Mouse (Mus musculus): ENCODE results near the gene Ndufa4l2. TPM values are rescaled to one million over a fixed set of nuclear protein-coding genes. Genes with fewer than 3 reads are reported as not detected.

Gene Ndufa4l2
- total RNA-seq, 2 experiments from 2014 or later, result 3.5 to 4.8 TPM

DNA sequence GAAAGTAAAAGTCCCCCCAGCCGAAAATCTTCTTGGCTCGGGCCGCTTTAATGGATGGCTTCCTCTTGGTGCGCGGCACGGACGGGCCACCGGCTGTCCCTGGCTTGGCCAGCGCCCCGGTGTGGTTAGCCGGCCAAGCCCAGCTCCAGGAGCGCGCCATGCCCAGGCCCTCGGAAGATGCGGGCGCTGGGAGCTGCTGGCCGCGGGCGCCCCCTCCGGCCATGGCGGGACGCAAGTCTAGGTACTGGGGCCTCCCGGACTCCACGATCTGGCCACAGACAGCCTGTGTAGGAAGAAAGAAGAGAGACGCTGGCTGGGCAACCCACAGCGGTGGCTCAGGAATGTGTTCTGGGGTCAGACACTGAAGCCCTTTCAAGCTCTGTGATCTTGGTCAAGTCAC lies 11.9 kb downstream of the Ndufa4l2 start:
- DNase-seq, result no peak

DNA sequence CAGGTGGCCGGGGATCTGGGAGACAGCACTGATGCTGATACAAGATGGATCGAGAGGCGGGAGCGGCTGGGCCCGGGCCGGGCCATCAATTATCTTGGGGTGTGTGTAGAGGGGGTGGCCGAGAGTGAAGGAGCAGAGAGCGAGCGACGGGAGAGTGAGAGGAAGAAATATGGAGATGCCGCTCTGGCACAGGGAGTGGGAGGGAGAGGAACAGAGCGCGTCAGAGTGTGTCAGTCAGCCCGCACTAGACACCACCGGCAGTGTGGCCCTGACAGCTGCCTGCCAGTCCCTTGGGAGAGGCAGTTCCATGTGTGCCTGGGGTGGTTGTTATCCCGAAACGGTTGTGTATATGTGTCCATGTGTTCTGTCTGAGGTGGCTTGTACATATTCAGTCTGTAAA lies 12.7 kb downstream of the Ndufa4l2 start:
- DNase-seq, result no peak

DNA sequence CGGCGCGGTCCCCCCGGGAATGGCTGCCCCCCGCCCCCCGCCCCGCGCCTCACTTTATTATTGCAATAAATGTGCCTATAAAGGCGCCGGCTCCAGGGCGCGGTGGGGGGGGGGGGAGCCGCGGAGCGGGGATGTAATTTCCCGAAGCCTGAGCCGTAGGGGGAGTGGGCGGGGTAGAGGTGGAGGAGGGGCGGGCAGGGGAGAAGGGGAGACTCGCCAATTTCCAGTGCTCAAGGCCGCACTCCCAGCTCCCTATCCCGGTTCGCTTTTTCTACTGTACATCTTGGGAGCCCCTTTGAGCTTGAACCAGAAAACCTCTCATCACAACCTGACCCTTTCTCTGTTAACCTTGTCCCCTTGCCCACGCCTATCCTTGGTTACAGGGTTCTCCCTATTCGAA lies 16.2 kb downstream of the Ndufa4l2 start:
- no peak for DNase-seq

DNA sequence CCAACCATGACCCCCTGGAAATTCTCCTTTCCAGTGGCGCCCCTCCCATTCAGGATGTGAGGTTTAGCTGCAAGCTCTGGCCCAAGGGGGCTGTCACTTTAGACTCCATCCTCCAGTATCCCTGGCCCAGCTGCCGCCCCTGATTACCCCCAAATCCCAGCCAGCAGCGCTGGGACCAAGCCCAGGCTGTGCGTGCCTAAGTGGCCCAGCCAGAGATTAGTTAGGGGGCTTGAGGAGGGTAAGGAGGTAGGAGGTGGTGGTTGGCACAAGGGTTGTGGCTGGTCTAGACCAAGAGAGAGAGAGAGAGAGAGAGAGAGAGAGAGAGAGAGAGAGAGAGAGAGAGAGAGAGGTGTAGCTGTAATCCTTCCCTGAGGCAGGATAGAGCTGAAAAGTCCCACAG lies 16.8 kb downstream of the Ndufa4l2 start:
- no peak for DNase-seq

DNA sequence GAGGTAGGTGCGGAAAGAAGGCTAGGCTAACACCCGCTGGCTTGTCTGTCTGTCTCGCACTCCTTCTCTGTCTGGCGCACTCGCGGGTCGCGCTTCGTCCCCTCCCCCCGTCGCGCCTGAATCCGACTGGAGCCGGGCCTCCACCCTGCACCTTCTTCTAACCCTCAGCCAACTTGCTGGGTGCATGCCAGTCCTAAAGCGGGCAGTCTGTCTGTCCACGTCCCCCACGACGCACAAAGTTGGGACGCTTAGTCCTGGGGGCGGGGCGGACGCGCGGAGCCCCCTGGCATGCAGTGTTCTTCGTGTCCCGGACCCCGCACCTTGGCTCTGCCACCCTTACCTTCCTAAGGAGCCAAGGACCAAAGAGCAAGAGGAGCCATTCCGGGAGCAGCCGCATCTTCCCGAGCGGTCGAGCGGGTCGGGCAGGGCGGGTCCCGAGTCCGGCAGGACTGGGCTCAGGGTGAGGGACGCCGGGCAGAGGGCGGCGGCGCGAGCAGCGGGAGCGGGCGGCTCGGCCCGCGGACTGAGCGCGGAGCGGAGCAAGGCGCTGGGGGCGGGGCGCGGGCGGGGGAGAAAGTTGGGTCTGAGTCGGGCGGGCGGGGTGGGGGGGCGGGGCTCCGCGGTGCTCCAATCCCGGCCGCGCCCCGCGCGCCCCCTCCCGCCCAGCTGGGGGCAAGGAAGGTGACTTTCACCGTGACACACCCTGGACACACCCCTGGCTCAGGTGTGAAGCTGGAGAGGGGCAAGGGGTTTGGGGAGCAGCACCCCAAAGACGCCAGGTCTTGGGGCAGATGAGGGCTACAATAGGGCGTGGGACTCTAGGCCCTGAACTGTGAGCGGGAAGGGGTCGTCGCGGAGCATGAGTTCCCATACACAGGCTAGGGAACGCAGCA lies 19.5 kb downstream of the Ndufa4l2 start, which contains the start of gene Nxph4:
Gene Nxph4 (minus strand): TSS at position 524 of the 893 bp plus-strand sequence.
- no peak for DNase-seq

DNA sequence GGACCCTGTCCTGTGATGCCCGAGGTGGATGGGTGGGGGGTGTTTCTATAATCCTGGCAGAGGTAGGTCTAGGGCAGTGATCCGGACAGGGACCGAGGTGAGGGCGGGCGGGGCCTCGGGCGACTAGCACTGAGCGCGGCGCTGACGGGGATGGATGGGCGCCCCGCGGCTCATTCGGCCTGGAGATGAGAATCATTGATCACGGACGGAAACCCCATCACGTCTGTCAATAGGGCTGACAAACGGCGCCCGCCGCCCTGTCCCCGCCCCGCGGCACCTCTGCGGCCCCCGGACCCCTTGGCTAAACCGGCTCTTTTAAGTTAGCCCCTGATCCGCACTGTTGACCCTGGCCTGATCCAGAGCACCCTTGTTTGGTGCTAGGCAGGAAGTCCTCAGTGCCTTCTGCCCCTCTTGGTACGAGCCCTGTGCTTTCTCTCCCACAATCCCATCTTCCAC lies 20.2 kb downstream of the Ndufa4l2 start:
- no peak for DNase-seq

DNA sequence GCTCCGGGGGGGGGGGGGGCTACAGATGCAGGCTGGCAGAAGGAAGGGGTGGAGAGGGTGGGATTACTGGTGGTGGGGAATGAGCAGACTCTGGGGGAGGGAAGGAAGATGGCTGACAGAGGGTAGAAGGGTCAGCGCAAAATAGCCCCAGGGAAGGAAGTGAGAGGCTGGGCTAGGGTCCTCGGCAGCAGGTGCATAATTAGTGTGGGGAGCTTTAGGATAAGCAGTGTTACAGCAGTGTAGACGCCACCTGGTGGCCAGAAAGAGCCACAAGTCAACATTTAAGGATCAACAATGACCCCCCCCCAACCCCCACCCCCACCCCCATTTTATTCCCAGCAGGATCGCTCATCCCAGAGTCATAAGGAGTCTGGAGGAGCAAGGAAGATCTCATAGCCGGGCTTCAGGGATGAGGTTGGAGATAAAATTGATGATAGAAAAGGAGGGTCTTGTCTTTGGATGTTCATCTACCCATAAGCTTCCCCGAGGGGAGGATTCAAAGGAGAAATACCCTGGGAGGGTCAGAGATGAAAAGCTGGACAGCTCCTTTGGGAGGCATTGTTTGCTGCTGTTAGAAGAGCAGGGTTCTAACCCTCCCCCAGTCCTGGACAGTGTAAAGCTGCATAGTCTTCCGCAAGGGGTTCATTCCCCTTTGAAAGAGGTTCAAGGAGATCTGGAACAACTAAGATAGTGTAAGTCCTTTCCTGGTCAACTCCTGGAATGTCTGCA lies 22.0 kb downstream of the Ndufa4l2 start:
- no peak for DNase-seq

DNA sequence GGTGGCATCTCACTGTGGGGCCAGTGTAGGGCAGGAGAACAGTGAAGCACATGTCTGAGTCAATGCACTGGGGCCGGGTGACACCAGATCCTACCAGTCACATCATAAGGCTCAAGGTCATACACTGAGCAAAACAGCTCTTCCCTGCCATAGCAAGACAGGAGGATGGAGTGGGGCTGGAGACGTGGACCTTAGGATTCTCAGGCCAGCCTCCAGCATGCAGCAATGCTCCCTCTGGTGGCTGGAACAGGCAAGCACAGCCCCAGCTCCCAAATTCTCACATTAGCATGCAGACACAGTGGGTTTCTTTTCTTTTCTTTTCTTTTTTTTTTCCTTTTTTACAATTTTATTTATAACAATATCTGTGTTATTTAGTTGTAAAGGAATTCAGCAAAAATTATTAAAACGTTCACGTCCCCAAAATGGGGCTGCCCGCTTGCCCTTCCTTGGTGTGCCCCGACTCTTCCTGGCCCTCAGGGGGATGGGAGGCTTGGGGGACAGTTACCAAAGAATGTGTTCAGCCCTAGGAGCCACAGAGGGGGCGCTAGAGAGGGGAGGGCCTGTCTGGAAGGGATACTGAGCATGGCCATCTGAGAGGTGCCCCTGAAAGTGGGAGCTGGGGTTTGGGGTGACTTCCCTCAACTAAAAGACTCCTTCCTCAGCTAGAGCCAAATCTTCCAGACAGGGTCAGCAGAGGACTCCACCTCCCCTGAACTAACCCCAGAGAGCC lies 23.3 kb downstream of the Ndufa4l2 start:
- DNase-seq, result peak; percentile 76 to 81

DNA sequence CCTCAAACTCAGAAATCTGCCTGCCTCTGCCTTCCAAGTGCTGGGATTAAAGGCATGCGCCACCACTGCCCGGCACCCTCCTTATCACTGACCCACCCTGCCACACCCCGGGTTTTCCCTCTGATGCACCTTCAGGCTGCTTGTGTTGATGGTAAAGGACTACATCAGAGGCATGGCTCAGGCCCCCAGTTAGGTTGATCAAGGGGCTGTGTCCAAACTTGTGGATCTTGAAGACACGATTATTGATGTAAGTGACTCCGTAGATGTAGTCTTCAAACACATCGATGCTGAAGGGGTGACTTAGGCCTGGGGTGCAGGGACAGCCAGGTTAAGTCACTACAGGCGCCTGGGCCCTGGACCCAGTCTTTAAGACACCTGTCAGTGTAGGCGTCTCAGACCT lies 26.7 kb downstream of the Ndufa4l2 start:
- DNase-seq, result no peak

DNA sequence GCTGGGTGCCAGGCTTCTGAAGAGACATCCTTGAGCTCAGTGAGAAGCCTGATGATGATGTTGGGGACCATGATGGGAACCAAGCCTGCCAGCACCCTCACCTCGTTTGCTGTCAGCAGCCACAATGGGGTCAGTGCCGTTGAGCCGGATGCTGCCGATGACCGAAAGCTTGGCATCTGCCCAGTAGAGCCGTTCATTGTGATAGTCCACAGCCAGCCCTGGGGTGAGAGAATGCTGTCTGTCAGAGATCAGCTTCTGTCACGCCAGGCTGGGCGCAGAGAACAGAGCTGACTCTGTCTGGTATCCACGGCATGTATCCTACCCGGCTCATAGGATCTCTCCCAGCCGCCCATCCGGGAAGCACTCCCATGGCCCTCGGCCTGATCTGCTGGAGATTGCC lies 27.3 kb downstream of the Ndufa4l2 start:
- peak in 1 of 2 experiments; percentile 57 for DNase-seq

DNA sequence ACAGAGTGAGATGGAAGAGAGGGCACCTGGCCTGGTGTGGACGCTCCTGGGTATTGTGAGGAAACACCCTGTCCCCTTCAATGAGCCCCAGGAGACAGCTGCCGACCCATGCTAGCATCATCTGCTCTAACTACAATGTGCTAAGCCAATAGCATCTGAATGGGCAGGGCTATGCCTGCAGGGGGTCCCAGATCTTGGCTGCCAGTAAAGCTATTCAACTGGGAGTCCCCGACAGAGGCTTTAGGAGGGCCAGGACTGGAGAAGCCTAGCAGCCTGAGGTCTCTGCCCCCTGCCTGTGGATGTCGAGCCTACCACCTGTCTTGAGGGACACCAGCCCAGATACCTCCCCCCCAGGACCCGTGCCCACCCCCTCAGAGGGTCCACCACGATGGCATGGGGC lies 28.0 kb downstream of the Ndufa4l2 start:
- no peak for DNase-seq

DNA sequence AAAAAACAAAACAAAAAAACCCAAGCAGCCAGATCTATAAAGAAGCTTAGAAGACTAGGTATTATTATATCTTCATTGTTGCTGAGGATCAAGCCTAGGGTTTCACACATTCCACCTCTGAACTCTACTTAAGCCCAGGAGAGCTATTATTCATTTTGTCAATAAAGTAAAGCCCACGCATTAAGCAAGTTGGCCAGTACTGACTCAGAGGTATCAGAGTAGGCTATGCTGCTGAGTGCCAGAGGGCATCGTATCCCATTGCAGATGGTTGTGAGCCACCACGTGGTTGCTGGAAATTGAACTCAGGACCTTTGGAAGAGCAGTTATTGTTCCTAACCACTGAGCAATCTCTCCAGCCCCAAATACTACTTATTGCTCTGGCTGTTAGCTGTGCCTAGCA lies 29.1 kb downstream of the Ndufa4l2 start:
- DNase-seq, result no peak

DNA sequence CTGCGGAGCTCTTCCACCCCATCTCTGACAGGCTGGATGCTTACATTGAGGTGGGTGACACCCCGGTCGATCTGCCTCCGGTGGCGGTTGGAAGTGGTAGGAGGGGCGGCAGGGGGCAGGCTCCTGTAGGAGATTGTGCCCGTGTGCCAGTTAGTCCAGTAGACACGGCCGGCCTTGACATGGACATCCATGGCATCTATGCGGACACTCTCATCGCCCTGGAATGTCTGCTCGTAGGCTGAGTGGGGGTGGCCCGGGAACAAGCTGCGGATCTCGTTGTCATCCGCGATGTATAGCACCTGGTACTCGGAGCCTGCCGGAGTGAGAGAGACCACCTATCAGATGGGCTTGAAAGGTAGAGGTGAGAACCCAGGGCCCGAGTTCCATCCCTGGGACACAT lies 29.6 kb downstream of the Ndufa4l2 start:
- DNase-seq, result no peak

DNA sequence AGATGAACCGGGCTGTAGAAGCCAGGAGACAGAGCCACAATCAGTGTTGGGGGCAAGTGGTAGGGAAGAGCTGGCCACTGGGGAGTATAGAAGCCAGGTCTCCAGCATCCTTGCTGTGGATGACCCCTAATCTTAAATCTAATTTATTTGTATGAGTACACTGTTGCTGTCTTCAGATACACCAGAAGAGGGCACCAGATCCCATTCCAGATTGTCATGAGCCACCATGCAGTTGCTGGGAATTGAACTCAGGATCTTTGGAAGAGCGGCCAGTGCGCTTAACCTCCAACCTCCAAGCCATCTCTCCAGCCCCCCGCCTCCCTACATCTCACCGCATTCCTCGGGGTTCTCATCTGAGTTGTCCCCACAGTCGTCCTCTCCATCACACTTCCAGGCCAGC lies 31.7 kb downstream of the Ndufa4l2 start:
- no peak for DNase-seq

DNA sequence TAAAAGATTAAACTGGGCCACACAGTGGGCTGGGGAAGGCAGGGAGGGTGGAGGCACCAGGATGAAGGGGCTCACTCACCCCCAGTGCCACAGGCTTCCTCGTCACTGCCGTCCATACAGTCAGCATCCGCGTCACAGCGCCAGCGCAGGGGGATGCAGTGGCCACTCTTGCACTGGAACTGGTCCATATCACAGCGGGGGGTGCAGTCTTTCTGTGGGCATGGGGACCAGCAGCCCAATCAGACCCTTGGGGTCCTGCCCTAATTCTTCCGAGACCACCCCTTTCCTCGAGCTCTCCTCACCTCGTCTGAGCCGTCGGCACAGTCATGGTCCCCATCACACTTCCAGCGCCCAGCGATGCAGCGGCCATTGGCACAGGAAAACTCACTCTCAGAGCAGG lies 33.5 kb downstream of the Ndufa4l2 start:
- DNase-seq, result no peak

DNA sequence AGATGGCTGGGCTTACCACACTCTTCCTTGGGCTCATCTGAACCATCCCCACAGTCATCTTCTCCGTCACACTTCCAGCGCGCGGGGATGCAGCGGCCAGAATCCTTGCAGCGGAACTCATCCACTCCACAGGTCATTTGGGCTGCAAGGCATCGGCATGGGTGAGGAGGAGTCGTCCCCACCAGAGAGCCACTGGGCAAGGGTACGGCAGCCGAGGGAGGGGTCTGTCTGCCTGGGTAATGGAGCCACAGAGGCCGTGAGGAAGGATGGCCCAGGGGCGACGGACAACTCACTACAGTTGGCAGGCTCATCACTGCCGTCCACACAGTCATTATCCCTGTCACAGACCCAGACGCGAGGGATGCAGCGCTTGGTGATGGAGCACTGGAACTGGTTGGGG lies 35.1 kb downstream of the Ndufa4l2 start:
- DNase-seq, result no peak

DNA sequence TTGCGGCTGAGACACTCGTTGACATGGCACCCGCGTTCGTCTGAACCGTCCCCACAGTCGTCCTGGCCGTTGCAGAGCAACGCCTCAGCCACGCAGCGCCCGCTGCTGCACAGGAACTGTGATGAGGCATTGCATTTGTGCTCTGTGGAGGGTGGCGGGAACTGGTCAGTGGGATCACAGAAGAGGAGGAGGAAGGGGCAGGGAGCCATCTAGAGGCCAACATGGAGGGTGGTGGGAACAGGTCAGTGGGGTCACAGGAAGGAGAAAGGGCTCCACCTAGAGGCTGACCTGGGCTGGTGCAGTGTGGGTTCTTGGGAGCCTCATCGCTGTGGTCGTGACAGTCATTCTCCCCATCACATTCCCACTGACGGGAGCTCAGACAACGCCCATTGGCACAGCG lies 40.9 kb downstream of the Ndufa4l2 start:
- DNase-seq, result no peak

DNA sequence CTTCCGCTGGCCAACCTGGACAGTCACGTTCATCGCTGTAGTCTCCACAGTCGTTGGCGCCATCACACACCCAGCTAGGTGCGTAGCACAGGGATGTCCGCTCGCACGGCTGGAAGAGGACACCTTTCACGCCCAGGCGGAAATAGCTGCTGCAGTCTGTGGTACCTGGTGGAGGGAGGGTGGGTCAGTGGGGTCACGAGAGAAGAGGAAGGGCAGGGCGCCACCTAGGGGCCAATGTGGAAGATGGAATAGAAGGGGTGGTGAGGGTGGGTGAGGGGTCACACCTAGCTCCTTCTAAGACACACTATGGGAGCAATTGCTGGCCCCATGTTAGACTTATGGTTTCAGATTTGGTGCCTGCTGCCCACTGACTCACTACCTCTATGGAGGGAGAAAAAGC lies 42.6 kb downstream of the Ndufa4l2 start:
- DNase-seq, result no peak

DNA sequence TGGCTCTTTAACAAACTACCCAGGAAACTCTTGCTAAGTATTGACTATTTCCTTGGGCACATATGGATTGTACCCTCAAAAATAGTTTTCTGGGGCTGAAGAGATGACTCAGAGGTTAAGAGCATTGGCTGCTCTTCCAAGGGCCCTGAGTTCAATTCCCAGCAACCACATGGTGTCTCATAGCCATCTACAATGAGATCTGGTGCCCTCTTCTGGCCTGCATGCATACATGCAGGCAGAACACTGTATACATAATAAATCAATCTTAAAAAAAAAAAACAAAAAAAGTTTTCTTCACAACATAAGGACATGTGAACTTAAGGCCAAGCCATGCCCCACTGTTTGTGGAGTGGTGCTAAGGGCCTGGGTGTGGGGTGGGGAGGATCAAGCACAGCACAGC lies 46.4 kb downstream of the Ndufa4l2 start:
- DNase-seq, result no peak

DNA sequence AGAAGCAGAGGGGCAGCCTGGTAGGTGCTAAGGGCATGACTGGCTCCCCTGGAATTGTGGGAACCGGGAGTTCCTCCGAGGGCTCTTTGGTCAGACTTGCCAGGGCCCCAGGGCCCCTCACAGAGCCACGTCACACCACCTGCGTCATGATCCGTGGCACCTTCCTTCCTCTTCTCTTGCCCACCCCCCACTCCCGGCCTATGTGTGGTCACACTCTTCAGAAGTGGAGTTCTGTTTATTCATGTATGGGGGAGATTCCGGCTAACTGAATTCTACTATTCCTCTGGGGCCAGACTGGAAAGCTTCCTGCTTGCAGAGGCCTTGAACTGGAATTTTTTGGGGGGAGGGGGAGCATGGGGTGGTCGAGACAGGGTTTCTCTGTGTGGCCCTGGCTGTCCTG lies 49.1 kb downstream of the Ndufa4l2 start:
- no peak for DNase-seq

DNA sequence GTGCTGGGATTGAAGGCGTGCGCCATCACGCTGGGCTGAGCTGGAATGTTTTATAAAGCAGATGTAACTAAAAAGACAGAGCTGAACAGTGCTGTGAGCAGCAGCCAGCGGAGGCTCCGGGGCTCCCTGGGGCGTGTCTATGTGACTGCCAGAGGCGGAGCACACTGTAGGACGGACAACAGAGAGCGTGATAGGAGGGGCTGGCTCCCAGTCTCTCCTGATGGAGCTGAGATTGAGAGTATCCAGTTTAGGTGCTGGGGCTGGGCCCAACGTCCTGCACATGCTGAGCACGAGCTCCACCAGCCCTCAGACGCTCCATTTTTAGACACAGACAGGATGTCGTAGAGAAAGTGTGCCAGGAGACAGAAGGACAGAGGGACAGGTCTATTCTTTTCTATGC lies 49.5 kb downstream of the Ndufa4l2 start:
- no peak for DNase-seq

Measured in layer of hippocampus, postnatal 36 days (tissue).